Mouse (Mus musculus) intestine, embryonic 14.5 days (tissue): ENCODE data around the gene Nsun2. TPM values are rescaled to one million over a fixed set of nuclear protein-coding genes. Genes with fewer than 3 reads are reported as not detected.
"Not testable (repeated sequence)": the region's sequence is repeated elsewhere in the genome, so short reads cannot be mapped to it uniquely, and the experiment has no call there.

Source experiments
- ATAC-seq: fragments of 200-750 bp; cut with Nextera tagmentation; replicated peaks from 2 replicates; pipeline ENCODE4 v1.8.0; 2017; ENCODE audit warnings: low read depth, moderate number of reproducible peaks, moderate TSS enrichment, moderate library complexity; ENCODE audit not compliant: low FRiP score, low TSS enrichment
- DNase-seq: peaks from one replicate; pipeline ENCODE4 v3.0.0-alpha.2; 2018; ENCODE audit warnings: low spot score
- H3K27ac ChIP-seq: fragments of 300-500 bp; sonication (generic); 2 replicates; pipeline ENCODE4 v1.5.1; 2014; ENCODE audit warnings: low read depth, mild to moderate bottlenecking, control low read depth
- H3K27me3 ChIP-seq: fragments of 300-500 bp; sonication (generic); replicated peaks from 2 replicates; pipeline ENCODE4 v1.6.1; 2014; ENCODE audit warnings: low read length, control low read depth; ENCODE audit not compliant: control insufficient read depth, insufficient read depth
- H3K36me3 ChIP-seq: fragments of 300-500 bp; sonication (generic); 2 replicates; pipeline ENCODE4 v1.6.1; 2014; ENCODE audit warnings: low read length, control low read depth; ENCODE audit not compliant: control insufficient read depth, insufficient read depth
- H3K4me1 ChIP-seq: fragments of 300-500 bp; sonication (generic); replicated peaks from 2 replicates; pipeline ENCODE4 v1.6.1; 2014; ENCODE audit warnings: low read length, control low read depth, mixed read lengths; ENCODE audit not compliant: control insufficient read depth, insufficient read depth
- H3K4me2 ChIP-seq: fragments of 300-500 bp; sonication (generic); 2 replicates; pipeline ENCODE4 v1.6.1; 2014; ENCODE audit warnings: low read length
- H3K4me3 ChIP-seq: fragments of 300-500 bp; sonication (generic); 2 replicates; pipeline ENCODE4 v1.5.1; 2014; ENCODE audit warnings: low read depth, low read length, control low read depth, mixed read lengths
- H3K9ac ChIP-seq: fragments of 300-500 bp; sonication (generic); 2 replicates; pipeline ENCODE4 v1.6.1; 2014; ENCODE audit warnings: mild to moderate bottlenecking, low read length
- H3K9me3 ChIP-seq: fragments of 300-500 bp; sonication (generic); 2 replicates; pipeline ENCODE4 v1.6.1; 2016; ENCODE audit warnings: low read length, control low read depth; ENCODE audit not compliant: control insufficient read depth
- WGBS: fragments of 180-500 bp; shearing (Covaris S2); extraction: QIAGEN DNeasy Blood & Tissue Kit; methylation state at CpG from one replicate; pipeline ENCODE4 v1.1.7; 2014; 5-methylcytosine and 5-hydroxymethylcytosine counted together
- polyA plus RNA-seq: library from polyadenylated mRNA; unstranded; fragments of >200 nt; fragmentation: Nextera tagmentation; extraction: Ambion mirVana; gene quantifications from 2 replicates; pipeline ENCODE4 v1.2.1, GENCODE M21; 2014

The Nsun2 gene
- polyA plus RNA-seq, 1 experiment from 2014 or later, result 141 TPM

DNA sequence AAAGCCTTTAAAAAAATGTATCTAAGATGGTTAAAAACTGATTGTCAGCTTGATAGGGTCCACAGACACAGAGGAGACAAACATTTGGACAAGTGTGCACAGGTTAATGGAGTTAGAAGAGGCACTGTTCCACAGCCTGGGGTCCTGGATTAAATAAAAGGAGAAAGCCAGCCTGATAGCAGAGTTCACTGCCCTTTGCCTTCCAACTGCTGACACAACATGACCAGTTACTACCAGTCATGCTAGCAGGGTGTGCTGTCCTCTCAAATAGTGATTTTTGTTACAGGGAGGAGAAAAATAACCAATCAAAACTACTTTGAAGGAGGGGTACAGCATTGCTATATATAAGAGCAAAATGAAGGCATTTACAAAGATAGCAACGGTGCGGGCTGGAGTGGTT lies 63.0 kb downstream of the Nsun2 start:
- WGBS, result 93% methylated on average over 2 of the region's 2 CpGs
- H3K4me3 ChIP-seq, result no peak overlapping the region
- no peaks in the 10 kb centered on the region for H3K27me3 ChIP-seq
- no peaks in the 10 kb centered on the region for H3K9me3 ChIP-seq
- no peak for DNase-seq
- H3K27ac ChIP-seq, result no peak overlapping the region
- H3K4me2 ChIP-seq, result no peak overlapping the region
- H3K36me3 ChIP-seq, result no peaks in the 10 kb centered on the region
- H3K9ac ChIP-seq, result no peak overlapping the region
- ATAC-seq, result no peak
- H3K4me1 ChIP-seq, result no peaks in the 10 kb centered on the region

DNA sequence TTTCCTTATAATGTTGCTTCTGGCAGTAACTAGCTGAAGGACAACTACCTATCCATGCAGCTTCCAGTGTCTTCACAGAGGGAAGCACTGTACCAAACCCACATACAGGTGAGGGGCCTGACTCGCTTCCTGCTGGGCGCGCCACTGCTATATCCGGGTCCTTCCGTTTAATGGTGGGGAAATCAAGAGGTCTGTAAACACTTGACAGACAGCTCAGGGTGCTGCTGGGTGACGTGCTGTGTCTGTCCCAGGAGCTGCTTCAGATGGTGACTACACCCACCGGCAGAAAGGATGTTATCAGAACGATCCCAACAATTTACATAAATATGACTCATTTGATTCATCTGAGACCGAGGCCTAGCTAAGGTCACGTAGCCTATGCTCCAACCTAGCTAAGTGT lies 65.3 kb downstream of the Nsun2 start:
- H3K4me3 ChIP-seq, result no peak overlapping the region
- 83% methylated on average over 10 of the region's 10 CpGs for WGBS

DNA sequence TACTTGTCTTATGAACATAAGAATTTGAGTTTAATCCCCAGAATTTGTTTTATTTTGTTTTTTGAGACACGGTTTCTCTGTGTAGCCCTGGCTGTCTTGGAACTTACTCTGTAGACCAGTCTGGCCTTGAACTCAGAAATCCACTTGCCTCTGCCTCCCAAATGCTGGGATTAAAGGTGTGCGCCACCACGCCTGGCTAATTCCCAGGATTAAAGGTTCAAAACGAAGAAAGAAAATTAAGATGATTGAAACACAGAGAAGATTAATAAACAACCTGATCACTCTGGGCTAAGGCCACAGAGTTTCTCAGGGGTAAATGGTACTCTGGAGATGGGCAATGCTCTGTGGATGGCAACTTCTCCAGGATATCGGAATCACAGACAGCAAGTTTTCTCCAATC lies 67.3 kb downstream of the Nsun2 start:
- 85% methylated on average over 5 of the region's 5 CpGs for WGBS
- H3K27me3 ChIP-seq, ATAC-seq, H3K27ac ChIP-seq, H3K9ac ChIP-seq, H3K36me3 ChIP-seq, DNase-seq, H3K4me2 ChIP-seq, H3K9me3 ChIP-seq, H3K4me3 ChIP-seq, H3K4me1 ChIP-seq: not testable (repeated sequence)

More for the DNA sequence above, 65.3 kb downstream of the Nsun2 start:
- no peaks in the 10 kb centered on the region for H3K27me3 ChIP-seq
- no peaks in the 10 kb centered on the region for H3K4me1 ChIP-seq
- no peak overlapping the region for H3K27ac ChIP-seq
- ATAC-seq, result no peak
- H3K9me3 ChIP-seq, result no peaks in the 10 kb centered on the region
- no peak overlapping the region for H3K4me2 ChIP-seq
- H3K36me3 ChIP-seq, result no peaks in the 10 kb centered on the region
- DNase-seq, result no peak
- H3K9ac ChIP-seq, result no peak overlapping the region

DNA sequence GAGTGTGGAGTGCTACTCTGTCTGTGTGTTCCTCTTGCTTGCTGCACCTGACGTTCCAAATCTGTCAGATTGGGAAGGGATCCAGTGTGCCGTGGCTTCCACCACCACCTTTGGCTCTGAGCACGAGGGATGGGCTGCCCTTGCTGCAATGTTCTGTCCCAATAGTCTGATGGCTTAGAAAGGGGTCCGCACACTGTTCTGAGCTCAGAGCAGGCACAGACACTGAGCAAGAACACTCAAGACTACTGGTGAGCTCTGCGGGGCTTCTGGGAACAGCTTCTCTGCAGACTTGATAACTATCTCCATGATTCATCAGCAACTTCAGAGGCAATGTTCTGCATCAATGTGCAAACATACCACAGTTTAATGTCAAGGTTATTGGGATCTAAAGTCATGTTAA lies 67.8 kb downstream of the Nsun2 start:
- ATAC-seq (no peak), DNase-seq (no peak)
- Histone ChIP-seq H3K27ac (no peak overlapping the region), H3K9me3 (no peaks in the 10 kb centered on the region), H3K4me3 (no peak overlapping the region), H3K9ac (no peak overlapping the region), H3K4me1 (no peaks in the 10 kb centered on the region), H3K4me2 (no peak overlapping the region), H3K27me3 (no peaks in the 10 kb centered on the region), H3K36me3 (no peaks in the 10 kb centered on the region)
- WGBS, result 84% methylated on average over 5 of the region's 5 CpGs

DNA sequence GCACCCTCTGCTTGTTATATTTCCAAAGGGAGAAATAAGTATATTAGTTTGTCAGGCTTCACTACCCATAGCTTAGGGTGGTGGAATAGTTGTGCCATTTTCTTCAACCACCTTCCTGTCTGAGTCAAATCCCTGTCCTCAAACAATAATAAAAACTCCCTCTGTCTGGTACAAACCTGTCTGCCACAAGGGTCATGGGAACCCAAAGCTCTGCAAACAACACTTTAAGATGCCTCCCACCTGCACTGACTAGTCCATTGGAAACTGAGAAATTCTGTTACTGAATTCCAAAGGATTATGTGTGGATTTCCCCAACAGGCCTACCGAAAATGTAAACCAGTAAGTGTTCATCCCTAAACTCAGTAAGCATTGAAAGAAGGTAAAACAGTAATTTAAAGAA lies 71.1 kb downstream of the Nsun2 start:
- ATAC-seq (no peak), DNase-seq (no peak)
- no peak overlapping the region for H3K4me2 ChIP-seq
- no peaks in the 10 kb centered on the region for H3K36me3 ChIP-seq
- H3K4me1 ChIP-seq, result no peaks in the 10 kb centered on the region
- WGBS, result 64% methylated on average over 1 of the region's 1 CpGs
- H3K27me3 ChIP-seq, result no peaks in the 10 kb centered on the region
- H3K4me3 ChIP-seq, result no peak overlapping the region
- no peak overlapping the region for H3K27ac ChIP-seq
- H3K9me3 ChIP-seq, result no peaks in the 10 kb centered on the region
- no peak overlapping the region for H3K9ac ChIP-seq

DNA sequence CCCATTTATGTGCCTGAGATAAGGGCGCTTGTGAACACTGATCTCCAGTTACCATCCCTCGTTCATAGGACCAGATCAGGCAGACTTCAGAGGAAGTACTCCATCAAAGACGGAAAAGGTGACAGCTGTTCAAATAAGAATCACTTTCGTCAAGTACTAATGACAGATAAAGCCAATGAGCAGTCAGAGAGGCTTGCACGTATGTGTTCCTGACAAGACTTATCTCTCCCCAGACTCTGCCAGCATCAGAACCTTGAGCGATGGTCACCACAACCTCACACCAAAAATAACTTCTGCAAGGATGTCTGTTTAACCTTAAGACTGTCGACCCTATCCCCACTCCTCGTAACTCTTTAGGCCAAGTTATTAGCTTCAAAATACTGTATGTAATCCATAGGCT lies 75.2 kb downstream of the Nsun2 start:
- no peak overlapping the region for H3K4me3 ChIP-seq
- DNase-seq (no peak), ATAC-seq (no peak)
- no peaks in the 10 kb centered on the region for H3K27me3 ChIP-seq
- no peaks in the 10 kb centered on the region for H3K9me3 ChIP-seq
- 78% methylated on average over 8 of the region's 8 CpGs for WGBS
- no peak overlapping the region for H3K9ac ChIP-seq
- peaks cover 14% of the 10 kb centered on the region for H3K4me1 ChIP-seq
- H3K4me2 ChIP-seq, result no peak overlapping the region
- no peak overlapping the region for H3K27ac ChIP-seq
- peaks cover 7% of the 10 kb centered on the region; the same call in 1 of the 2 replicates for H3K36me3 ChIP-seq

DNA sequence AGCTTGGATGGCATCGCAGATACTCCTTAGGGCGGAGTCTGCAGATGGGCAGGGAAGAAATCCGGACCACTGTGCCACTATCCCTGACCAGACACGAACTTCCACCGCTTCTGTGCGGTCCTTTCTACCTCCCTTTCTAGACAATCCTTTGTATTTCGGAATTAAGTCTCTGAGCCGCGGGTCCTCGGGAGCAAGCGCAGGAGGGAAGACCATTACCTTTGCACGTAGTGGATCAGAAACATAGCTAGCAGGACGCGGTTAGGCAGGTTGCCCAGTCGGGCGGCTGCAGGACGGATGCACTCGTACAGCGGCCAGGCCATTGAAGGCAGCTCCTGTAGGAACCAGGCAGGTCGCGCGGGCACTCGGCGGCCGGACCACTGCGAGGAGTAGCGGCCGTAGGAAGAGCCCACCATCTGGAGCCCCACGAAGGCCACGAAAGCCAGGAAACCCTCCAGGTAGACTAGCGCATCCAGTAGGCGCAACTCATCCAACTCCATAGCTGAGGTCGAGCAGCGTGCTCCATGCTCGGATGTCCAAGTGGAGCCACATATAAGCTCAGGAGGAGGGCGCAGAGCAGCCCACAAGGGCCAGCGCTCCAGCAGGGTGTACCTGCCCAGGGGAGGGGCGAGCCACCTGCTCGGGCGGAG lies 77.3 kb downstream of the Nsun2 start:
- Histone ChIP-seq H3K9ac (peak overlapping the region; percentile 58), H3K27me3 (no peaks in the 10 kb centered on the region), H3K4me1 (peaks cover 14% of the 10 kb centered on the region), H3K4me2 (peak overlapping the region; percentile 98), H3K4me3 (peak overlapping the region; percentile 73), H3K9me3 (no peaks in the 10 kb centered on the region), H3K27ac (no peak overlapping the region), H3K36me3 (peaks cover 27% of the 10 kb centered on the region)
- DNase-seq, result peak; percentile 75
- 1% methylated on average over 40 of the region's 40 CpGs for WGBS
- no peak; the same call in none of the 2 replicates for ATAC-seq

DNA sequence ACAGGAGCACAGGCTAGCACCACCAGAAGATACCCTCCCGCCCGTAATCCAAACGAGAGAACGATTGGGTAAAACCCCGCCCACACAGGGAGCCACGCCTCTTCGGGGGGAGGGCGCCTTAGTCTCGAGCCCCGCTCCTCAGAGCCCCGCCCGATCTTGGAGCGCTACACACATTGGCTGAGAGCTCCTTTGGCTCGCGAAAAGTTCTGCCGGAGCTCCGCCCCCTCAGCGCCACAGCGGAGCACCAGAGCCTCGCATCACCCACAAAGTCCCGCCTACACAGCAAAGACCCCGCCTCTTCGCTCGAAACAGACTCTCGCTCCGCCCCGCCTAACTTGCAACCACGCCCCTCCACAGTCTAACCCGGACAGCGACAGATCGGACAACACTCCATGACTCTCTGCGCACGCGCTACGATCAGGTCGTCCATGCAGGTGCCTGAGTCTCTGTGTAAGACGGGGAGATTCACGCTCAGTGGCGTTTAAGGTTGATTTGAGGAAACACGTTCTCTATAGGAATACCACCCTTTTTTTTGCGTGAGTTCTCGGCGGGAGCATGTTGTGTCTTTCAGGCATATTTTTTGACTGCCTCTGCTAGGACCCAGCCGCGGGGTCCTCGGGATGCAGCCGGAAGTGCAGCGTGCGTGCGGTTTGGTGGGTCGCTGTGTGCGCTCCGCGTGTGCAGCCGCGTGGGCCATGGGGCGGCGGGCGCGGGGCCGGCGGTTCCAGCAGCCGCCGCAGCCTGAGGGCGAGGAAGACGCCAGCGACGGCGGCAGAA lies 78.0 kb downstream of the Nsun2 start, which contains the start of gene Srd5a1:
Gene Srd5a1, minus strand, starts transcription at position 45 of the 777 bp plus-strand sequence.
- H3K36me3 ChIP-seq, result peaks cover 34% of the 10 kb centered on the region
- H3K4me2 ChIP-seq, result peak within 1 kb of the TSS; percentile 98
- ATAC-seq (peak; percentile 99), DNase-seq (peak; percentile 100)
- peaks cover 14% of the 10 kb centered on the region for H3K4me1 ChIP-seq
- H3K27me3 ChIP-seq, result no peaks in the 10 kb centered on the region
- no peaks in the 10 kb centered on the region for H3K9me3 ChIP-seq
- H3K27ac ChIP-seq, result peak within 1 kb of the TSS; percentile 67; the same call in 1 of the 2 replicates
- peak within 1 kb of the TSS; percentile 73 for H3K4me3 ChIP-seq
- peak within 1 kb of the TSS; percentile 87 for H3K9ac ChIP-seq
- under 1% methylated on average over 69 of the region's 69 CpGs for WGBS
